8 mouse cellular contexts compared by ENCODE assay signal in the genomic region with DNA sequence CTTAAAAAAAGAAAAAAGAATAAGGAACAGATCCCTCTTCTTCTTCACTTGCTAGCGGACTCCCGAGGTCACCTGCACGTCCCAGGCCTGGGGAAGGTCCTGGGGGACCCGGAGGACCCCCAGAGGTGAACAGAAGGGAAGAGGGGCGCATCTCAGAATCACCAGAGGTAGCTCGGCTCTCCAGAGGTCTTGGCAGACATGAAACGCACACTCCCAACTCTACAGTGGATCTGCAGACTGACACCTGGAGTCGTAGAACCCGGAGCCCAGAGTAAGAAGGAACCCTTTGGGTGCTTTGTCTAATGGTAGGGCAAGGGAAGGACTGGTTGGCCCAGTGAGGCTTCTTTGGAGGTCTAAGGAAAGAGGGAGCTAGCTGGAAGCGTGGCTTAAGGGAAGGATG. TPM values are rescaled to one million over a fixed set of nuclear protein-coding genes. Genes with fewer than 3 reads are reported as not detected.
A peak's percentile ranks its signal among the peaks of the same experiment; 100 is the strongest.
DNase-seq lines count a peak whose midpoint lies in the region; ATAC-seq and TF ChIP-seq lines count a peak whose summit lies in the region.

No protein-coding gene starts in this region.

- H3K27me3 ChIP-seq in liver, adult 2 months (ENCODE audit: control insufficient read depth, insufficient read depth, low read length) = no peaks in the 10 kb centered on the region
- H3K27me3 ChIP-seq in forebrain, embryonic 14.5 days (replicated peaks; ENCODE audit: control insufficient read depth, insufficient read depth, low read length) = no peaks in the 10 kb centered on the region
- no peaks in the 10 kb centered on the region for H3K27me3 ChIP-seq in limb, embryonic 11.5 days (ENCODE audit: control insufficient read depth, insufficient read depth, low read length)
- H3K27me3 ChIP-seq in neural tube, embryonic 15.5 days (replicated peaks) = no peaks in the 10 kb centered on the region

- H3K79me2 ChIP-seq in liver, adult 2 months (ENCODE audit: control insufficient read depth, insufficient read depth, low read length) = no peaks in the 10 kb centered on the region

- WGBS in liver, adult 2 months = 93% methylated on average over 10 of the region's 10 CpGs
- 80% methylated on average over 10 of the region's 10 CpGs for WGBS in forebrain, embryonic 14.5 days
- WGBS in limb, embryonic 11.5 days = 80% methylated on average over 10 of the region's 10 CpGs
- WGBS in neural tube, embryonic 15.5 days = 80% methylated on average over 10 of the region's 10 CpGs

- H3K4me3 ChIP-seq in liver, adult 2 months (ENCODE audit: insufficient read depth, low read depth, low read length) = peak overlapping the region; percentile 58; the same call in 1 of the 2 replicates
- peak overlapping the region; percentile 38 for H3K4me3 ChIP-seq in forebrain, embryonic 14.5 days (ENCODE audit: low read depth, low read length)
- H3K4me3 ChIP-seq in limb, embryonic 11.5 days (ENCODE audit: low read depth, low read length) = peak overlapping the region; percentile 38
- peak overlapping the region; percentile 59 for H3K4me3 ChIP-seq in neural tube, embryonic 15.5 days (replicated peaks)

- H3K4me2 ChIP-seq in forebrain, embryonic 14.5 days (ENCODE audit: low read length) = peak overlapping the region; percentile 58
- peak overlapping the region; percentile 65 for H3K4me2 ChIP-seq in limb, embryonic 11.5 days (ENCODE audit: low read depth, severe bottlenecking)
- H3K4me2 ChIP-seq in neural tube, embryonic 15.5 days = peak overlapping the region; percentile 85

- peaks cover 14% of the 10 kb centered on the region for H3K4me1 ChIP-seq in liver, adult 2 months (ENCODE audit: control insufficient read depth, insufficient read depth, low read length)
- H3K4me1 ChIP-seq in forebrain, embryonic 14.5 days (ENCODE audit: control insufficient read depth, insufficient read depth, low read length) = peaks cover 4% of the 10 kb centered on the region; the same call in 1 of the 2 replicates
- H3K4me1 ChIP-seq in limb, embryonic 11.5 days (ENCODE audit: control insufficient read depth, insufficient read depth, low read length) = 0 out of 2 replicates have a peak, but pooled peaks cover 5% of the 10 kb centered on the region
- H3K4me1 ChIP-seq in neural tube, embryonic 15.5 days = peaks cover 7% of the 10 kb centered on the region

- no peaks in the 10 kb centered on the region for H3K36me3 ChIP-seq in liver, adult 2 months (ENCODE audit: control insufficient read depth, insufficient read depth, low read length)
- no peaks in the 10 kb centered on the region for H3K36me3 ChIP-seq in forebrain, embryonic 14.5 days (ENCODE audit: control insufficient read depth, insufficient read depth, low read length)
- H3K36me3 ChIP-seq in limb, embryonic 11.5 days (ENCODE audit: control insufficient read depth, insufficient read depth, low read length) = no peaks in the 10 kb centered on the region
- H3K36me3 ChIP-seq in neural tube, embryonic 15.5 days = no peaks in the 10 kb centered on the region

- TF ChIP-seq CTCF in liver, adult 2 months (IDR thresholded peaks at IDR 0.05; ENCODE audit: low read depth, low read length) = no peak

- TF ChIP-seq POLR2A in liver, adult 2 months (IDR thresholded peaks at IDR 0.05; ENCODE audit: extremely low read depth, insufficient read depth, low read length) = no peak

- no peak overlapping the region; the same call in 1 of the 2 replicates for H3K27ac ChIP-seq in liver, adult 2 months (replicated peaks; ENCODE audit: insufficient read depth, low read depth, low read length)
- no peak overlapping the region for H3K27ac ChIP-seq in forebrain, embryonic 14.5 days (ENCODE audit: low read depth, low read length)
- no peak overlapping the region for H3K27ac ChIP-seq in limb, embryonic 11.5 days (replicated peaks; ENCODE audit: low read depth, low read length)
- peak overlapping the region; percentile 68 for H3K27ac ChIP-seq in neural tube, embryonic 15.5 days (replicated peaks)

- no peak for ATAC-seq in forebrain, embryonic 14.5 days
- no peak for ATAC-seq in limb, embryonic 11.5 days (ENCODE audit: insufficient number of reproducible peaks, low FRiP score, low TSS enrichment, low read depth)
- ATAC-seq in neural tube, embryonic 15.5 days (ENCODE audit: low FRiP score) = no peak; the same call in 1 of the 2 replicates

- DNase-seq in liver, adult 2 months (ENCODE audit: extremely low read depth, low read depth, low spot score) = no peak
- DNase-seq in liver = no peak
- no peak for DNase-seq in forebrain, embryonic 14.5 days (ENCODE audit: low spot score)
- DNase-seq in limb, embryonic 11.5 days (ENCODE audit: low spot score) = no peak
- DNase-seq in left cerebral cortex, postnatal 4 days = no peak
- DNase-seq in retina, embryonic 14.5 days (ENCODE audit: low spot score) = no peak
- no peak for DNase-seq in cerebellum, postnatal 10 days

- intact Hi-C loops in left cerebral cortex, postnatal 4 days (cut with DNase I) = no loop called here

- no peaks in the 10 kb centered on the region for H3K9me3 ChIP-seq in forebrain, embryonic 14.5 days (replicated peaks; ENCODE audit: control insufficient read depth, low read length)
- H3K9me3 ChIP-seq in limb, embryonic 11.5 days (ENCODE audit: control insufficient read depth, low read length) = no peaks in the 10 kb centered on the region
- H3K9me3 ChIP-seq in neural tube, embryonic 15.5 days (replicated peaks) = no peaks in the 10 kb centered on the region

- no peak overlapping the region for H3K9ac ChIP-seq in liver, adult 2 months (ENCODE audit: low read depth, low read length)
- H3K9ac ChIP-seq in forebrain, embryonic 14.5 days (ENCODE audit: low read length) = peak overlapping the region; percentile 56
- H3K9ac ChIP-seq in limb, embryonic 11.5 days (ENCODE audit: low read length) = no peak overlapping the region
- peak overlapping the region; percentile 65 for H3K9ac ChIP-seq in neural tube, embryonic 15.5 days (replicated peaks)

RNA-seq across cellular contexts. Expression of gene Plekha4, which starts 11.5 kb away (rescaled TPM):
- total RNA-seq in liver, adult 2 months (2014; rRNA removed) = 0.55 and 0.60 TPM in 2 replicates
- 1.00 and 1.8 TPM in 2 replicates for polyA plus RNA-seq in liver, adult 2 months (2012; rRNA removed)
- polyA plus RNA-seq in forebrain, embryonic 14.5 days (2014; fragmentation: Nextera tagmentation; extraction: Ambion mirVana) = 0.76 and 1.2 TPM in 2 replicates
- 0.52 and 0.64 TPM in 2 replicates for polyA plus RNA-seq in limb, embryonic 11.5 days (2014; fragmentation: Nextera tagmentation; extraction: Ambion mirVana)
- polyA plus RNA-seq in neural tube, embryonic 15.5 days (2015; fragmentation: Nextera tagmentation; extraction: Ambion mirVana) = 4.3 and 4.7 TPM in 2 replicates
- 1 to 10 TPM in 1 of 2 experiments, under 1 TPM in 1; 0.90 to 2.7 TPM for total RNA-seq in left cerebral cortex, postnatal 4 days (2021)

RNA-seq across cellular contexts. Expression of gene Ppp1r15a, which starts 11.5 kb away (rescaled TPM):
- total RNA-seq in liver, adult 2 months (2014; rRNA removed) = 4.3 and 4.4 TPM in 2 replicates
- 10.8 and 14.9 TPM in 2 replicates for polyA plus RNA-seq in liver, adult 2 months (2012; rRNA removed)
- polyA plus RNA-seq in forebrain, embryonic 14.5 days (2014; fragmentation: Nextera tagmentation; extraction: Ambion mirVana) = 13.1 and 19.3 TPM in 2 replicates
- polyA plus RNA-seq in limb, embryonic 11.5 days (2014; fragmentation: Nextera tagmentation; extraction: Ambion mirVana) = 19.5 and 21.9 TPM in 2 replicates
- polyA plus RNA-seq in neural tube, embryonic 15.5 days (2015; fragmentation: Nextera tagmentation; extraction: Ambion mirVana) = 17.8 and 18.4 TPM in 2 replicates
- 10 to 100 TPM; 19.0 to 24.6 TPM for total RNA-seq in left cerebral cortex, postnatal 4 days (2021)

RNA-seq across cellular contexts. Expression of gene Hsd17b14, which starts 17.1 kb away (rescaled TPM):
- not detected in 2 replicates for total RNA-seq in liver, adult 2 months (2014; rRNA removed)
- polyA plus RNA-seq in liver, adult 2 months (2012; rRNA removed) = not detected in 2 replicates
- polyA plus RNA-seq in forebrain, embryonic 14.5 days (2014; fragmentation: Nextera tagmentation; extraction: Ambion mirVana) = 0.17 and 0.22 TPM in 2 replicates
- 0.58 and 1.0 TPM in 2 replicates for polyA plus RNA-seq in limb, embryonic 11.5 days (2014; fragmentation: Nextera tagmentation; extraction: Ambion mirVana)
- polyA plus RNA-seq in neural tube, embryonic 15.5 days (2015; fragmentation: Nextera tagmentation; extraction: Ambion mirVana) = 0.93 TPM in 1 of 2 replicates, not detected in the other
- not detected for total RNA-seq in left cerebral cortex, postnatal 4 days (2021)

RNA-seq across cellular contexts. Expression of gene Nucb1, which starts 27.4 kb away (rescaled TPM):
- total RNA-seq in liver, adult 2 months (2014; rRNA removed) = 68.1 and 84.8 TPM in 2 replicates
- 307 and 310 TPM in 2 replicates for polyA plus RNA-seq in liver, adult 2 months (2012; rRNA removed)
- polyA plus RNA-seq in forebrain, embryonic 14.5 days (2014; fragmentation: Nextera tagmentation; extraction: Ambion mirVana) = 69.0 and 96.5 TPM in 2 replicates
- 116 and 122 TPM in 2 replicates for polyA plus RNA-seq in limb, embryonic 11.5 days (2014; fragmentation: Nextera tagmentation; extraction: Ambion mirVana)
- 140 and 158 TPM in 2 replicates for polyA plus RNA-seq in neural tube, embryonic 15.5 days (2015; fragmentation: Nextera tagmentation; extraction: Ambion mirVana)
- total RNA-seq in left cerebral cortex, postnatal 4 days (2021) = 100 to 1,000 TPM; 110 to 116 TPM

RNA-seq across cellular contexts. Expression of gene Bcat2, which starts 32.4 kb away (rescaled TPM):
- 14.7 and 18.1 TPM in 2 replicates for total RNA-seq in liver, adult 2 months (2014; rRNA removed)
- 41.0 and 54.5 TPM in 2 replicates for polyA plus RNA-seq in liver, adult 2 months (2012; rRNA removed)
- 19.6 and 20.1 TPM in 2 replicates for polyA plus RNA-seq in forebrain, embryonic 14.5 days (2014; fragmentation: Nextera tagmentation; extraction: Ambion mirVana)
- polyA plus RNA-seq in limb, embryonic 11.5 days (2014; fragmentation: Nextera tagmentation; extraction: Ambion mirVana) = 50.7 and 54.2 TPM in 2 replicates
- polyA plus RNA-seq in neural tube, embryonic 15.5 days (2015; fragmentation: Nextera tagmentation; extraction: Ambion mirVana) = 25.4 and 31.9 TPM in 2 replicates
- total RNA-seq in left cerebral cortex, postnatal 4 days (2021) = 10 to 100 TPM; 22.9 to 25.3 TPM

Comparison
In these comparisons a context has a peak if more than half of its experiments do, and no peak if none do; other contexts are left out.
1. H3K9ac ChIP-seq: peak in forebrain, embryonic 14.5 days (single experiment) and neural tube, embryonic 15.5 days (single experiment); none in liver, adult 2 months (single experiment) and limb, embryonic 11.5 days (single experiment).
2. Peak in every context shown above with its lines, with median percentiles within 50 percentile points of each other: H3K4me3 ChIP-seq and H3K4me2 ChIP-seq.